Mouse (Mus musculus) lung, postnatal 10 days (tissue): Measurements from ENCODE around the gene Ifit1bl1.
"Not testable (repeated sequence)": the region's sequence is repeated elsewhere in the genome, so short reads cannot be mapped to it uniquely, and the experiment has no call there.

Source experiments
- DNase-seq: peaks from one replicate; pipeline ENCODE4 v3.0.0; 2021

Ifit1bl1 gene

DNA sequence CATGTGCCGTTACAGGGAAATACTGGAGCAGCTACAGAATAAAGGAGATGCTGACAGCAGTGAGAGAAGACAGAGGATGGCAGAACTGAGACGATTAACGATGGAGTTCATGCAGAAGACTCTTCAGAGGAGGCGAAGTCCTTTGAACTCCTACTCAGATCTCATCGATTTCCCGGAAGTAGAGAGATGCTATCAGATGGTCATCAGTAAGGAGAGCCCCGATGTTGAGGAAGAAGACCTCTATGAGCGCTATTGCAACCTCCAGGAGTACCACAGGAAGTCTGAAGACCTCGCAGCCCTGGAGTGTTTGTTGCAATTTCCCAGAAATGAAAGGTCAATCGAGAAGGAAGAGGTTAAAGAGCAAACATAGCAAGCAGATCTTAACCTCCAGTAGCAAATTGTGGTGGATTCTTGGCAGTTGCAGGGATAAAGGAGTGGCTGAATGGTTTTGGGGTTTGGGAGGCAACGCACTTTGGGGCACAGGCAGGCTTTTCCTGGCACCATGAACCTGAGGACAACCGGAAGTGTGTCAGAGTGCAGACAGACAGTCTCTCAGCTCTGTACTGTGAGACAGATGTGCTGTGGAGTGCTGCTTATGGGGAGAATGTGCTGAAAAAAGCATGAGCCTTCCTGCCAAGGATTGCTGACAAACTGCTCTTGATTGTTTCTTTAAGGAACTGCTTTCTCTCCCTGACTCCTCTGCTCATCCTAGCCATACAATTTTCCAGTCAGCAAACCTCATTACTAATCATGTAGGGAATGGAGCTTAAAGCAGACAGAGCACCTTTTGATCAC, 13.7 kb downstream of the Ifit1bl1 start:
- not testable (repeated sequence) for DNase-seq

DNA sequence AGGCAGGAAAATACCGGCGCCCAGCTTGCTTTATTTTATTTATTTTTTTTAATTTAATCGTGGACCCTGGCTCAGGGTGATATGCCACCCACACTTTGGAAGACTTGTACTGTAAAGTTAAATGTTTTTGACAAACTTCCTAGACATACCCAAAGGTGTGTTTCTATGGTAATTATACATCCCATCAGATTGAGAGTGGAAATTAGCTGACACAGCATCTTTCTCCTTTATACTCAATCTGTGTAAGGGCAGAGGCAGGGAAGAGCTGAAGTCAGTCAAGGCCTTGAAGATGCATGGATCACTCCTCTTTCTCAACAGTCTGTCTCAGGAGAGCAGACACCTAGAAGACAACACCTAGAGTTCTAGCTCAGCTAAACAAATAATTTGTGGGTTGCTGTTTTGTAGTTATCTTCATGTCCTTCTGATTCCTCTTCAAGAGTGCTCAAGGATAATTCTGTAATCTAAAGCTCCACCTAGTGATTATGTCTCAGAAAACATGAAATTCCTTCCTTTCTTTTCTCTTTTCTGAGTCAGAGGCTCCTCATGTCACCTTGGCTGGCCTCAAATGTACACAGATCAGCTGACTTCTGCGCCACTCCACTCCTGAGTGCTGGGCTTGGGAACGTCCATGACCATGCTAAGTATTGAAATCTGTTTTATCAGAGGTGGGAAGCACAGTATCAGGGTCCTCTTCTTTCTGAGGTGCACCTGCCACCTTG, 15.9 kb downstream of the Ifit1bl1 start:
- not testable (repeated sequence) for DNase-seq

DNA sequence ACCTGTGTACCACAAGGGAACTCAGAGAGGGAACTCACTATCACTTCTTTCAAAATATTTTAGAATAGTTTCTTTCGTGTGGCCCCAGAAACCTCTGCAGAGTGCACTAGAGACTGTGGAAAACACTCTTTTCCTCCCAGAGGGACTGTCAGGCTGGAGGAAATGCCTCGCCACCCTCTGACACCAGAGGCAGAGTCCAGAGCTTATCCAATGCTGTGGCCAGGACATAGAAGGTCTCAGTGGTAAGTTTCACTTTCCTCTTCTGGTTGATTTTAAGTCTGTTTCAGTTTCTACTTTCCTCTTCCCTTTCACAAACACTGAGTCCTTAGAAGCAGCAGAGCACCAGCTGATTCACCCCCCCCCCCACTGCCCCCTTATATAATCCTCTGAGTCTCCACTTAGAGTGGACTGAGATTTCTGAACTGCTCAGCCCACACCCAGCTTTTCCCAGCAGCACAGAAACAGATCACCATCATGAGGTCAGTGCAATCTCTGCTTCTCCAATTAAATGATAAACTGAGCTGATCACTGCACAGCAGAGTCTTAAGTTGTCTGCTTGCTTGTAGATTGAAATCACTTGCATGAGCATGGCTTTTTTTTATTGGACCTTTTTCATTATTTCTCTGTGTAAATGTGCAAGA, 18.5 kb downstream of the Ifit1bl1 start, which contains the start of gene Ifit3:
Gene Ifit3, plus strand, starts transcription at position 406 of the 641 bp plus-strand sequence.
- peak; percentile 44 for DNase-seq

DNA sequence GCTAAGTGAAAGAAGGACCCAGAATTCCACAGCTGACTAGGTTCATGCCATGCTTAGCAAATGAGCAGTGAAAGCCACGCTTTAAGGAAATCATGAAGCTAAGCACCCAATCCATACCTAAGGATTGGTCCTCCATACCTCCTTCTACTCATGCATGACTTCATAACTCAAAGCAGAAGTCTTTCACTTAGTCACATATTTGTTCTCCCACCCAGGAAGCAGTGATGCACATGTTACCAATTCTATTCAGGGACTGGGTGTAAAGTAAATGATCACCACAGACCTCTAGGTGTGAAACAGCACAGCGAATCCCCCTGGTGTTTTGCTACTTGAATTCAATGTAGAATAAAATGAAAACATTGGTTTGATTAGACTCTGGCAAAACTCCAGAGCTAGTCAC, 19.1 kb downstream of the Ifit1bl1 start:
- not testable (repeated sequence) for DNase-seq

DNA sequence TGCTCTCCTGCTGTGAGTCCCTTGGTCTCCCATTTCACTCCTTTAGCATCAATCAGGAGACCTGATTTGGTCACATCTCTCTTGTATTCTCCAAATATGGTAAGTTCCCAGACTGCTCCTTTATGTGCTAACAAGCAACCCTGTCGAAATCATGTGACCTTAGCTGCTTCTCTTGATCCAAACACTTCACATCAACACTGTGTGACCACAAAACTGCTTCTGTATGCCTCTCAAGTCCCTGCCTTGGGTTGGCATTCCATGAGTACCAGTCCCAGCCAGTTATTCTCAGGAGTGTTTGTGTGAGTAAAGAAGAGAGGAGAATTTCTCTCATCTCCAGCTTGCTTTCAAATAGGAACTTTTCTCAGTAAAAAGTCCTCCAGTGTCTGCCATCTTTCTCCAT, 24.6 kb downstream of the Ifit1bl1 start:
- DNase-seq: peak; percentile 42

DNA sequence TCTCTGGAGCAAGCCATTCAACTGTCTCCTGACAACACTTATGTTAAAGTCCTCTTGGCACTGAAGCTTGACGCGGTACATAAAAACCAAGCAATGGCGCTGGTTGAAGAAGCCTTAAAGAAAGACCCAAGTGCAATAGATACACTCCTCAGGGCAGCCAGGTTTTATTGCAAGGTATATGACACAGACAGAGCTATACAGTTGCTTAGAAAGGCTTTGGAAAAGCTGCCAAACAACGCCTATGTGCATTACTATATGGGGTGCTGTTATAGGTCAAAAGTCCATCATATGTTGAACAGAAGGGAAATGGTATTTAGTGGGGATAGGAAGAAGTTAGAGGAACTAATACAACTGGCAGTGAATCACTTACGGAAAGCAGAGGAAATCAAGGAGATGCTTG, 28.1 kb downstream of the Ifit1bl1 start:
- DNase-seq: no peak

DNA sequence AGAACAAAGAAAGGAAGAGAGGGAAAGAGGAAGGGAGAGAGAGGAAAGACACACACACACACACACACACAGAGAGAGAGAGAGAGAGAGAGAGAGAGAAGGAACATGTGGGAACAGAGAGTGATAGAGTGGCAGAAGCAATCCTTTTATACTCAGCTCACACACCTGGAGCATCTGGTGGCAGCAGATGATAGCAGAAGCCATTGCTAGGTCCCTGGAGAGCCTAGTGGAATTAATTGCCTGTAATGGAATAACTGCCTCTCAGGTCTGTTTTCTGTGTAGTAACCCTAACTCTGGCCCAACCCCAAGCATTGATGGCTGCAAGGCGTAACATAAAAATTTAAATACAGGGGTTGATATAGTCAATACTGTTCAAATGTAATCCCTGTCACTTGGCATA, 30.7 kb downstream of the Ifit1bl1 start:
- no peak for DNase-seq

DNA sequence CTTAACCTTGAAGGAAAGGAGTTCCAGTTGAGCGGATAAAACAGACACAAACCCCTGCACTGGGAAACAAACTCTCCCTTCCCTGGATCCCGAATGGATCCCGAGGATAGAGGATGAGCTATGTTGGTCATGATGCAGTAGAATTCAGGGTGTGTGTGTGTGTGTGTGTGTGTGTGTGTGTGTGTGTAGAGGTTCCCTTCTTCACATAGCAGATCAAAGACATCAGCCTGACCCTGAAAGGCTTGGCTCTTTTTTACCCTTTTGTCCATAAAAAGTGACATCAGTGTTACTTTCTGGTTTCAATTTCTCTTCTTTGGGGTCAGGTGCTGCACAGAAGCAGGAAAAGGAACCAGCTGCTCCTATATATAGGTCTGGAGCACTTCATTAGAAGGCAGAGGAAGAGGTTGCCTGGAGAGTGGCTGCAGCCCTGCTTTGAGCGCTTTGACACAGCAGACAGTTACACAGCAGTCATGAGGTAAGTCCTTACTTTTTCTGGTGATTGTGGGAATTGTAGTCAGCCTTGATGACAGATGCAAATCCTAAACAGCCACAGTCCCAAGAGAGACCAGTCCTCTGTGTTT, 31.8 kb downstream of the Ifit1bl1 start:
- no peak for DNase-seq

DNA sequence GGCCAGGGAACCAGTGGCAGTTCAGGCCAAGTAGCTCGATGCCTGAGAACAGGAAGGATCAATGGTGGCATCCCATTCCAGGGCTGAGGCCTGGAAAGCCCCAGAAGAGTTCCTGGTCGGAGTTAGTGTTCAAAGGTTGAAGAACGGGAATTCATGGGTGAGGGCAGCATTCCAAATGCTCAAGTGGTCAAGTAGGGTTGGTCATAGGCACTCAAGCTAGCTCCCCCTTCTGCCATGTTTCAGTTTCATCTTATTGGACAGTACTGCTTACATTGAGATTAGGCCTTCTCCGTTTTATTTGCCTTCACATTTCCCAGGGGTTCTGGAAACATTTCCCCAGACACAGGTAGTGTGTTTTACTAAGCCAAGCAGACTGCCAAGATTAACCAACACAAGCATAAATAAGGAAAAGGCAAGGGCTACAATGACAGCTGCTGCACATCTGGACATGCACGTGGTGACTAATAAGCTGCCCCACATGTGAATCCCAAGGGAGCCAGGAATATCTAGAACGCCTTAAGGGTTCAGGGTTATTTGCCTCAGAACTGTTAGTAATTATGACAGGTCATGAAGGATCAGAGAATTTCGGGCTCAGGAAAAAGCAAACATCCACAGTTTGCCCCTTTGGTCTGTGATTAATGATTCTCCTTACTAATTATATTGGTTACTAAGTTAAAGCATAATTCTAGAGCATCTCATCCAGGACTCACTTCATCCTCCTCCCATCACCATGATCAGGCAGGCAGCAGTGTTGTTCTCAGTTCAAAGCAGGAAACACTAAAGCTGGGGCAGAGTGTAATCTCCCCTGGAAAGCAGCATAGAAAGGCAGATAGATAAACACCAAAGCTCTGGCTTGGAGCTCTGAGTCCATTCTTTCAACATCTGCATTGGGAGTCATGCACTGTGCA, 32.5 kb downstream of the Ifit1bl1 start:
- peak; percentile 38 for DNase-seq

DNA sequence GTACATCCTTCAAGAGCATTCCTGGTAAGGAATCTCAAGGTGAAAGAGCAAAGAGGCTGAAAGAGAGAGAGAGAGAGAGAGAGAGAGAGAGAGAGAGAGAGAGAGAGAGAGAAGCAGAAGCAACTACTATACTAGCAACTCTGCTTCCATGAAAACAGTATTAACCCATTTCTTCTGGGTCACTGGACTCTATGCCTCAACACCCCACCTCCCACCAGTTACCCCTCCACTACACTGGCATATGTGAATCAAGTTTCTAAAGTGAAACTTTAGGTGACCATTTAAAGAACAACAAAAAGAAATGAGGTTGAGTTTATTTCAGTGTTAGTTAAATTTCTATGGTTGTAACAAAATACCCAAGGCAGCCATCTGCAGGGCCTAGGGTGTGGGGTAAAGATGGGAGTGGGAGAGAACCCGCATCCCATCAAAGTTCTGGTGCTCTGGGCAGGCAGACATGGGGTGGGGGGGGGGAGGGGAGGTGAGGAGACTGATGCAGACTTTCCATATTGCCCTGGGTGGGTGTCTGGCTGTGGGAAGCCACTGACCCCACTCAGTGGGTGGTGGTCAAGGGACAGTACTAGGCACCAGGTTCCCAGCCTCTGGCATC, 35.5 kb downstream of the Ifit1bl1 start:
- DNase-seq: no peak

DNA sequence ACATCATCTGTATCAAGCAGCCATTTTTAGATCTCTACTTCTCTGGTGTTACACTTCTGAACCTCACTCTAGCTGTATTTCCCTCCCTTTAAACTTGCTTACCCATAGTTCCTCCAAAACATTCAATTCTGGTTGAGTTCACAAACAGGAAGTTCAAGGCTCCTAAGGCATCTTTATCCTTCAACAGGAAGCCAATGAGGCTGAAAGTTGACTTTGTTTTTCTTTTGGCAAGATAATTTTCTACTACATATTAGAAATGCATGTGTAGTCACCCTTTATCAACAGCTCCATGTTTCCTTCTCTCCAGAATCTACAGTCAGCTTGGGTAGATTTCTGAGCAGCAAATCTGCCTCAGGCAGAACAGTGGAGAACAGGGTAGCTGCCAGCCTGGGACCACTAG, 39.2 kb downstream of the Ifit1bl1 start:
- DNase-seq: no peak

DNA sequence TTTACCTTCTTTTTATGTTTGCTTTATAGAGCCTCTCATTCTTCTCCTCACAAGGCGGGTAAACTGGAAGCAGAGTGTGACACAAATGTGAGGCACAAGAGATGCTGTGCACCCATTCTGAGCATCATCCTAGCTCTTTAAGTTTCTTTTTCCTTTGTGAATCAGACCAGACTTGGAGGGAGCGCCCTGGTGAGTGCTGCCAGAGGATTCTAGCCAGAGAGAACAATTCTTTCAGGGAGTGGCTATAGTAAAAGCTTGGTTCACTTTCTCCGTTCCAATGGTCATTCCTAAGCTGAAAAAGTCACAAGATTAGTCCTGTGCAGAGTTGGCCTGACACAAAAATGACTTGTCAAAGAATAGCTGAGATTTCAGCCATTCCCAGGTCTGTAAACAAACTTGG, 45.1 kb downstream of the Ifit1bl1 start:
- peak; percentile 41 for DNase-seq

DNA sequence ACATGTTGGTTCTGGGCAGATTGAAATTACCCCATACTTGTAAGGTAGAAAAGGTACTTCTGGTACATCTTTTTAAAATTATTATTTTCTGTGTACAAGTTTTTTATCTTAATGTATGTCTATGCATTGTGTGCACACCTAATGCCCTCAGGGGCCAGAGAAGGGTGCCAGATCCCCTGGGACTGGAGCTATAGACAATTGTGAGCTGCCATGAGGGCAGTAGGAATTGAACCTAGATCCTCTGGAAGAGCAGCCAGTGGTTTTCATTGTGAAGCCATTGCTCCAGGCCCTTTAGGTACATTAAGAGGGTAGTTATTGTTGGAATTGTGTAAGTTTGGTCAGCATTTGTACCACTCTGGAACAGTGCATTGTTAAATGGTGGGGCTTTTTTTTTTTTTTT, 47.7 kb downstream of the Ifit1bl1 start:
- no peak for DNase-seq

DNA sequence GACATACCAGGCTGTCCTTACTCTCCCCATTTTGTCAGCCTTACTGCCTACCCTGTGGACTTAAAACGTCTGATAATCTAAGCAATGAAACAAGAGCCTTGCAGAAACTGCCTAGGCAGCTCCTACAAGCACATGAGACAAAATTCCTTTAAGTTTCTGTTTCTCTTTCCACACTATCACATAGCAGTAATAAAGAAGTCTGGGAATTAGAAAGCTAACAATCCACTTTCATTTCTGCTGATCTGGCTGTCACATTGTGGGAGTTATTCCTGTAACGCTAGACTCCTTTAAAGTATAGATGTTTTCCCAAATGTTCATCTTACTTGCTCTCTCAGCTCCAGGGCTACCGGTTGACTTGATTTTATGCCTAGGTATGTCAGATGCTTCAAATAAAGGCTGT, 48.2 kb downstream of the Ifit1bl1 start:
- no peak for DNase-seq

DNA sequence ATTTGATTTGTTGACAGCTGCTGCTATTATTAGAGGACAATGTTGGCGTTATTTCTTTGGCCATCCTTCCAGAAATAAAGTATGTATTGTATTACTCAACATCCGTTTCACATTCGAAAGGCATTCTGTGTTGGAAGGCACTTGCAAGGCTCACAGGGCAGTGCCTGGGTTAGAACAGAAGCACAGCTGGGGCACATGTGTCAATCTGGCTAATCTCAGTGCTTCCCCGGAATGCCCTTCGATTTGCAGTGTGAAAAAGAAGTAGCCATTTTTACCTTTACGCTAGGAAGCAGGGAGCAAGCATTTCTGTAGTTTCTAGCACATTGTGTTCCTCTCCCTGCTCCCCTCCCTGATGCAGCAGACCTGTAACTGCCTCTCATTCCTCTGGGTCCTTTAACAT, 48.7 kb downstream of the Ifit1bl1 start:
- peak; percentile 31 for DNase-seq

DNA sequence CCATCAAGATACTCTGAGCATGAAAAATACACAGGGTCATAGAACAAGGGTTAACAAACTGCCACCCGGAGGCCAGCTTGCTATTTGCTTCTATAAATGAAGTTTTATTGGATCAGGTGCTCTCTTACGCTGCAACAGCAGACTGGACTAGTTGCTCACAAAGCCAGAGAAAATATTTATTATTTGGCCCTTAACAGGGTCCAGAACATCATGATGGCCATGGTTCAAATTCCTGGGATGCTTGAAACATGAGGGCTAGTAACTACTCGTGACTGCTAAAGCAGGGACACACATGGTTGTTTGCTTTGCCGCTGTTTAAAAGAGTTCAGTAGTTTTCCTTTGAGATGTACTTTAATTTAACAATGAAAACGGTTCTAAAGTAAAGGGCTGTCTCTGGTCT, 49.8 kb downstream of the Ifit1bl1 start:
- DNase-seq: peak; percentile 62

DNA sequence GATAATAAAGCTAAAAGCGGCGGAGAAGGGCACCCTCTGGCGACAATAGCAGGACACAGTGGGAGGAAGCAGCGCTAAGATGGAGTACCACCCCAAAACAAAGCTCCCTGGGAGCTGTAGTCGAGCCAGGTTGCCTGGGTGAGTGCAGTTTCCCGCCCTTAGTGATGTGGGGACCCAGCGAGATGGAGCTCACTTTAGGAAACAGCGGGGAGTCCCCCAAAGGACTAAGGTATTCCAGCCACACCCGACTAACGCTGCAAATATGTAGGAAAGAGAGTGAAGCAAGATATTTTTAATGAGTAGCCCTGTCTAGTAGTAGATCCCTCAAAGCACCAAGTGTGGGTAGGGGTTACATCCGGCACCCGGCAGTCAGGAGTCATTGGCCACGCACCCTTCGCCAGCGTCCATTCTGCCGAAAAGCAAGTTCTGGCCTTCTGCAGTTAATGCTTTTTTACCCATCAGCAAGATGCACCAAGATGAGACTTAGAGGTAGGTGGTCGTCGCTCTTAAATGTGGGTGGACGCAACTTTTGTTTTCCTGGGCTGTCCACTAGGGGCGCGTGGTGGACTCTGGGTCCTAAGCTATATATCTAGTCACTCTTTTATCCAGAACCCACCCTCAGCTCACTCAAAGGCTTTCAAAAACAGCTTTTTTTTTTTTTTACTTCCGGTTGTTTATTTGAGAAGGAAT, 51.1 kb downstream of the Ifit1bl1 start, which contains the start of gene Ifit2:
Gene Ifit2, plus strand, starts transcription at position 161 of the 690 bp plus-strand sequence.
- DNase-seq: peak; percentile 87

DNA sequence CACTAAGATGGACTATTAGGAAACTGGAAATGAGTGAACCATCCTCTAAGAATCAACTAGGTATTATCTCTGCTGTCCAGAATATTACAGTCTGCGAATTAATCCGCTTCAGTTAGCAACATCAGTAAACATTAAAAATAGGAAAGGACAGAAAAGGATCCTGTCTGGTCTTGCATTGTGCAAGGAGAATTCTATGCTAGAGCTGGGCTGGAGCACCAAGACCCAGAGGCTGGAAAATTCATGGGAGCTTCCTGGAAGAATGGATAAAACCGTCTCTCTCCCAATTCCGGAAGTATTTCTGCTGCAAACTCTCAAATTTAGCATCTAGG, 51.6 kb downstream of the Ifit1bl1 start:
- DNase-seq: no peak

DNA sequence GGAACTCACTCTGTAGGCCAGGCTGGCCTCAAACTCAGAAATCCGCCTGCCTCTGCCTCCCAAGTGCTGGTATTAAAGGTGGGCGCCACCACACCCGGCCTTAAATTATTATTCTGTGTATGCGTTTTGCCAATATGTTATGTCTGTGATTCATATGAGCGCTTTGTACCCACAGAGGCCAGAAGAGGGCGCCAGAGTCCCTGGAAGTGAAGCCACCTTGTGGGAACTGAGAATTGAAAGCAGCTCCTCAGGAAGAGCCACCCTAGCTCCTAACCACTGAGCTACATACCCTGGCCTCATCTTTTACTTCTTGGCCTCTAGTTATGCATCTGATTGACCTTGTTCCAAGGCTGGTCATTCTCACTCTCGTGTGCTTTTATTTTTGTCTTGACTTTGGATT, 53.8 kb downstream of the Ifit1bl1 start:
- peak; percentile 88 for DNase-seq

DNA sequence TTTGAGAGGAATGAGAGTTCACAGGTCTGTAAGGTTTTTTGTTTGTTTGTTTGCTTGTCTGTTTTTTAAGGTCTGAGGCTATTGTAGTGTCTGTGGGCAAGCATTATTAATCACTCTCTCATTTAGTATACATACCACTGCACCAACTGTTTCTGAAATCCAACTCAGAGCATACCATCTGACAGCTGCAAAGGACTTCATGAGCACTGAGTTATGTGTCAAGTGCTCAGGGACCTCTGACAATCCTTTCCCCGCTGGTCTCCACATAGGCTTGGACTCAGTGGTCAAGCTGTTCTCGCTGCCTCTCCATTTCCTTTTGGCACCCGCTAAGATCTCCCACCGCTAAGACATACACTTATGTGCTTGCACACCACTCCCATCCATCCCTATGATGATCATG, 55.5 kb downstream of the Ifit1bl1 start:
- DNase-seq: no peak
